Mouse (Mus musculus) adrenal gland, adult (tissue): ENCODE measurements at regions not wholly inside any gene's neighbourhood (a gene's known extent, or its start where the extent isn't known, plus 50 kb on each side); places are given as distances from the start of the nearest gene placed in this dataset.

Source experiments
- DNase-seq, 2 experiments: peaks; one replicate each; pipeline ENCODE4 v3.0.0; 2022 to 2023; ENCODE audit warnings: low spot score in 1 of 2; ENCODE audit not compliant: inconsistent age in 2 of 2

DNA sequence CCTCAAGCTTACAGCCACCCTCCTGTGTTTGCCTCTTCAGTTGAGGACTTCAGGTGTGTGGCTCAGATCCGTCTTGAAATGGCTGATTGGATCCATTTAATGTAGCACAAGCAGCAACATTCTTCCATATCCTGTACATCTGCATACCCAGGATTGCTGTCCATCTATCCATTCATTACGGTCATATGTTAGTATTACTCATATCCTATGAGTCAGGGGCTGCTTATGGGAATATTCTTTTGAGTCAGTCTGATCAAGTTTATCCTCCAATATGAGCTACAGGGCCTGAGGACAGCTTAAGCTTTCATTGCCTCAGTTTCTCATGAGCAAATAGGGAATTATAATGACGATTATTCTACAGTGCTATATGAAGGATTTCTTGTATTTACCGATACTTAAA lies 293.7 kb downstream of the Plpp3 start:
- DNase-seq, result no peak

DNA sequence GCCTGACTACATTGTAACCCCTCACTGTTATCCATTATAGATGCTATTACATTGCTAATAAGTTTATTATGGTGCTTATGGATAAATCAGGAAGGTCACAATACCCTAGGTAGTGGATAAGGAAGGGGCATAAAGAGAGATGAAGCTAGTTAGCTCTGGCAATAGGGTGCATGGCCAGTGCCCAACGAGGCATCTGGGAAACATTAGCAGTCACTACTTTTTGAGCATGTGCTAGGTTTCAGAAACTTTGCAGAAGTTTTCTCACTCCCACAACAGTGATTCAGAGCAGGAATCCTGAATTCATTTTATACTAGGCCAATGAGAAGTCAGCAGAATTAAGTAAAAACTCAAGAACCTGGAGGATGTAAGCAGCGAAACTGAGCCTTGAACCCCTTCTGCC lies 294.7 kb downstream of the Plpp3 start:
- DNase-seq, result no peak

DNA sequence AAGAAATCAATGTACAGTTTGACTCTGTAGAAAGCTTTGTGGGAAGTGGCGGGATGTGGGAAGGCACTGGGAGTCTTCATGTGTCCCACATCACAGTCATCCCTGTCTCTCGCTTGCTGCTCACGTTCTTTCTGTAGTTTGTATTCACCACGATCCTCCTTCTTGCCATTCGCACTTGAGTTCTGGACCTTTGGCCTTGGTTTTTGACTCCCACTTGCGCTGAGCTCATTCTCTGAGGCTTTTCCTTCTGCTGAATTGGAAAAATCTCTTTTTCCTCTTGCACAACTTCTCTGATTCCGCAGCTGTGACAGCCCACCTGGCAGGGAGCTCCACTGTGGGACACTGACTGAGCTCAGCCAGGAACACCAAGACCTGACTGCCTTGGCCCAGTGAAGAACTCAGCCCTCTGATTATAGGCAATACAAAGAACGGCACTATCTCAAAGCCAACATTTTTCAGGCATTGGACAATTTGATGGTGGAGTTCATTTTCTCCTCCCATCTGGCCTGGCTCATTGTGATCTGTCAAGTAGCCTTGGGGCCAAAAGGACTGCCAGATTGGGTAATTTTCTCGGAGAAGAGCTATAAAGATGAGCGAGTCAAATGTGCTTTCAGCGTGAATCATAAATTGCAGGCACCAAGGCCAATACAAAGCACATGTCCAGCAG lies 299.9 kb downstream of the Plpp3 start:
- DNase-seq, result peak; percentile 33 to 90

DNA sequence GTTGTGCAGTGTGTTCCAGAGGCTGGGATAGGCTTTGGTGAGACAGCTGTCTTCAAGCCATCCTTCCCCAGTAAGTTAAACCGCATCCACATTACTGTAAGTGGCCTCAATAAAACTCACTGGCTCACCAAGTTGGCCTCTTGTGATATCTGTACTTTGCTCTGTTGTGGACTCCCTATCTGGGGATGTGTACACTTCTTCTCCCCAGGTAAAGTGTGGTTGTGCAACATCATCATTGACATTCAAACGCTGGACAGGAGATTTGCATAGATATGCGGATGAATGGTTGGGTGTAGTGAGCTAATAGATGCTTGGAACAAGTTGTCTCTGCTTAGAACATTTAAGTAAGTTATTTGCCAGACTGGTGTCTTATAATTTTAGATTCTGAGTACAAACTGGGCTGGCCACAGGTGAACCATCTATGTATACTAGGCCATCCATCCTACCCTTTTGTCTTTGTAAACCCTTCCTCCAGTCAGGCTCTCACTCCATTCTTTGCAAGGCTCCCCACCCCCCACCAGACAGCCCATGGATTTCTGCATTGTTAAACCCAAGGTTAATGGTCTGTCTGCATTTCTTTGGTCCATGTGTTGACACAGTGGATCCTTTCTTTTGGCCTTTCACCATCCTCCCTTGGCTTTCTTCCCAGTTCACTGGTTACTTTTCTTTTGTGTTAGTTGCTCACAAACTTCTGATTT lies 303.0 kb downstream of the Plpp3 start:
- DNase-seq, result peak in 1 of 2 experiments; percentile 63

DNA sequence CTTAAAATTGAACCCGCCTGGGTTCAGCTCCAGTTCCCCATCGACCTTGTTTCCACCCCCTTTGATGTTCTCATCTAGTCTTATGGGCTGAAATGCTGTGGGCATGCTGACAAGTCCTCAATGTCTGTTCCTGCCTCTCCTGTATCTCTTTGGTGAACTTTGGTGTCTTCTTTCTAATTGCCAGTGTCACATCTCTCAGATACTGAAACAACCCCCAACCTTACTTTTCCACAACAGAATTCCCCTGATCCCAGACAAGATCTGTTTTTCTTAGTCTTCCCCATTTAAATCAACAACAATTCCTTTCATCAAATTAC lies 303.5 kb downstream of the Plpp3 start:
- DNase-seq, result no peak

DNA sequence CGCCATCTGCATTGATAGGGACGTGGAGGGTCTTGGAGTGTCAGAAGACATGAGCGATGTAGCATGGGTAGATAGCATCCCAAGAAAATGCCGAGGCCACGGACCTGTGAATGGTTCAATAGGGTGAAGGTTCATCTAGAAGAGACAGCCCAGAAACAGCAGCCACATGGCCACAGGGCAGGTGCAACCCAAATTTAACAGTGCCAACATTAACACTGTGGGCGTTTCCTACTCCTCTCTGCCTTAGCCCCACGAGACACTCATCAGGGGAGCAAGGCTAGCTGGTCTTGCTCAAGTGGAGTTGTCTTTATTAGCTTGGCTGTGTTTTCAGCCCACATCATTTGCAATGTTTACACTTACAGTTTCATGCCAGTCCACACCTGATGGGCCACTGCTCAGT lies 310.7 kb downstream of the Plpp3 start:
- DNase-seq, result no peak

DNA sequence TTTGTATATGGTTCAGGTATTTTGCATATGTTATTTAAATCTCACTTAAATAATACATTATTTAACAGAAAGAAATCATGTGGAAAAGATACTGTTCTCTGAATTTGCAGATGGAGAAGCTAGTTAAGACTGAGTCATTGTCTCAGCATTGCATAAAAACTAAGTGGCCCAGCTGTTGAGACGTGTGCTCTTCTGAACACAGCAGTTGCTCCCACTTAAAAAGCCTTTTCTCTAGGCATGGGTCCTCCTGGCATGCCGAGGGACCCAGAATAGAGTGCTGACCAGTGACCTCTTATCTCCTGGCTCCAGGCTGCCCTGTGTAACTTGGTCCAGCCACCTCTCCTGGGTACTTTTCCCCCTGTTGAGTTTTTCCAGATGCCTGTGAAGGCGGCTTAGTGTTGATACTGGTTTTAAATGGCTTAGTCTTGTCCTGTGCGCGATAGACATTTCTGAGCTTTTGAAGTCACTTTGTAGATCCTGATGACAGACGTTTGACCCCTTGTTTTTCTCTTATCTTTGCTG lies 312.2 kb downstream of the Plpp3 start:
- no peak for DNase-seq

DNA sequence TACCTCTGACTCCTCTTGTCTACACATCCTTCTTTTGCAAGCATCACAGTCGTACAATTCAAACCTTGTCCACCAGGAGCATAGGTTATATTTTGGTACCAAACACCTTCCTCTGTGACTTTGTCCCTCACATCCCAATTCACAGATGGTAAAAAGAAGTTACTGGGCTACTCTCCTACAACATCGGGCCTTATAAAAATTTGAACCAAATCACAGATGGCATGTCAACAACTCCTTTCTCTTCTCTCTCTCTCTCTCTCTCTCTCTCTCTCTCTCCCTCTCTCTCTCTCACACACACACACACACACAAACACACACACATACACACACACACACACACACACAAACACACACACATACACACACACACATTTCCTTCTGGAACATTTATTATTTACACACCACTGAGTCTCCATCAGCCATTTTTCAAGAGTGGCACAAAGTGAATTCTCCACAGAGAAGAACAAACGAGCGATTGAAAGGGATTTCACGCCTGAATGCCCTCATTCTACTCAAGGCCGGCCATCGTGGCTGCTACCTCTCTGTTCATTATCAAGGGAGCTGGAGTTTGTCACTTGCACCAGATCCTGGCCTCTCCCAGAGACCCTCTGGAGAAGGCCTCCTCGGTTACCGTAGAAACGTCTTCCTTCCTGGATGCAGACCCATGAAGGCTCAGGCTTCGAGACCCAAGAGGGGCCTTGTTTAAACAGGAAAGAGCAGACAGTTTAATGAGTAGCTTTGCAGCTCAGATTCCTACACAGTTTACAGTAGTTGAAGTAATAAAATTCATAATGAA lies 314.7 kb upstream of the Gm12728 start:
- no peak for DNase-seq

DNA sequence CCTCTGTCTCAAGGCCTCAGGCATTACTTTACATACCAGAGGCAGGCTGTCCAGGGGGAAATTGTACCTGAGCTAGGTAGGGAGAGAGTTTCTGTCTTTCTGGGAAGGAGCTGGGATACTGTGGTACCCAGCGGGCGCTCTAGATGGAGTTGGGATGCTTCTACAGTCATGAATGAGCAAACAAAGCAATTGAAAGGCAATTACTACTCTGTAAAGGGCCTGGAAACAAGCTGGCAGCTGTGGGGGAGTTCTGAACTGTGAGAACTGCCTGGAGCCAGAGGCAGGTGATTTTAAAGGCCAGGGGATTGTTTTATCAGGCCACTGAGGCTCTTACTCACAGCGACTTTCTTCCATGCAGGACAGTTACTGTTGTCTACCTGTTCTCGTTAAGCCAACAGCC lies 313.3 kb upstream of the Gm12728 start:
- no peak for DNase-seq

DNA sequence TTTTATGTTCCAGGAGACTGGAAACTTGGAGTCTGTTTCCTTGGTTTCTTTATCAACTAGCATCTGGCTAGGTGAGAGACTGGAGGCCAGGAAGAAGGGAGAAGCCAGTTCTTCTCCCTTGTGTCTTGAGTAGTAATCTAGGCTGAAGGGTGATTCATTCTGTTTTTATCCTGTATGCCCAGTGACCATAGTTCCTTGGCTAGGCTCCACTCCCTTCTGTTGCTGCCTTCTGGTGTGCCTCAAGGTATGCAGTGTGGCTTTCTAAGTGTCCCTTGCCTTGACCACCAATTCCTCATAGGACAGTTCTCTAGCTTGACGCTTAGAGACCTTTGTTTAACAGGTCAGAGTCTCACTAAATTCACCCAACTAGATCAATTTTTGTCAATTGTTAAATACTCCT lies 303.3 kb upstream of the Gm12728 start:
- DNase-seq, result no peak

DNA sequence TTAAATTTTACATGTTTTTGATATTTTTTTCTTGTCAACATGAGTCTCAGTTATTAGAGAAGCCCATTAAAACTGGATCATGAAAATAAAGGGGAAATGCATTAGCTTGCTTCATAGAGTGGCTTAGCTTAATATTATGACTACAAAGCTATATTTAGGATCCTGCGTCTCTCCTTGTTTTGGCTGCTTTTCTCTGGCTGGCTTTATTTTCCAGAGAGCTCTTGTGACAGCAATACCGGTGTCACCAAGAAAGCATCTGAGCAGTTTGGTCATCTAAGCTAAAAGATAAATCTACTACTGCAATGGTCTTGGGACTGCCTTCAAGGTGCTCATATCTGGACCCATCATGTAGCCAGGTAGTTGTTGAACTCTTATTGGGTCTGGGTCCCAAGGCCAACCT lies 293.5 kb upstream of the Gm12728 start:
- no peak for DNase-seq

DNA sequence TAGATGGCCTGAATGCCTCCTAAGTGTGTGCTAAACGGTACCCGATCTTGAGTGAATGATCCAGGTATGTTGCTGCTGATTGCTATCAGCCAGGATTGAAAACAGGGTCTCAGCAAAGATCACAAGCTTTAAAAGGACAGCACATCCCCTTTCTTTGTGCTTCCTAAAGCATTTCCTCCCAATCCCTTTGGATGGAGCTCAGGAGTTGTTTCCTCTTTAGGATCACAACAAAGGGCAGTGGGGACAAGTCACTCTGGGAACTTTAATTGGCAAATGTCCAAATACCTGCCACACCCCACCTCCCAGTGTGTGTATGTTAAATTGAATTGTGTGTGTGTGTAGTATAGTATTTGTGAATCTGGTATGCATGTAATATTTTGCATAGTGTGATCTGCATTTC lies 283.5 kb upstream of the Gm12728 start:
- peak in 1 of 2 experiments; percentile 49 for DNase-seq

DNA sequence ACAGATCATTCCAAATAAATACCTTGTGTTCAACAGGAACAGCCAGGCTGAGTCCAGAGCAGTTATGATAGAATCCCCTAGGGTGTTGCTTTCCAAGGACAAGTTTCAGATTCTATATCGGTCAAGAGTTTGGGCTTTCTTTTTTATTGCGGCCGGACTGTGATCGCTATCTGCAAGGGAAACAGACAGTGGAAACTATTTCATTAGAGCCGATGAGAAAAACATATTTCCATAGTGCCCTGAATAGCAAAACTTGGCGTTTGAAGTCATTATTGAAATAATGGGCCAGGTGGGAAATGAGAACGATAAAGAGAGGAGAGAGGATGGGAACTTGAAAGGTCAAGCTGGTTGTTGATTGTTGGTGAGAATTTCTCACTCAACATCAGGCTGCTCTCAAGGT lies 282.4 kb upstream of the Gm12728 start:
- peak; percentile 9 to 59 for DNase-seq

DNA sequence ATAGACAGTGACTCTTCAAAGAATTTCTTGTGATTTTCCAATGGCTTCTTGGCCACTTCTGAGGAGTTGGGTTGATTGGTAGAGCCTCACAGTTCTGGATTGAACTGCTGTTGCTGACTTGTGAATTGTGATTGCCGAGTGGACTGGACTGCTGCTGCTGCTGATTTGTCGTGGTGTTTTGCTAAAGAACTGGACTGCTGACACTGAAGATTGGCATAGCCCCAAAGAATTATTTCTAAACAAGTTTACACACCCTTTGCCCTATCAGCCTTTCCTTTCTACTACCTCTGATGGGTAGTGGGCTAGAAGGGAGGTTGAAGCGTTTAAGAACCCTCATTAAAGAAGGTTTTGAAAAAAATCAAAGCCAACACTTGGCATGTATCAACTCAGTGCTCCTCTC lies 280.6 kb upstream of the Gm12728 start:
- DNase-seq, result peak in 1 of 2 experiments; percentile 42

DNA sequence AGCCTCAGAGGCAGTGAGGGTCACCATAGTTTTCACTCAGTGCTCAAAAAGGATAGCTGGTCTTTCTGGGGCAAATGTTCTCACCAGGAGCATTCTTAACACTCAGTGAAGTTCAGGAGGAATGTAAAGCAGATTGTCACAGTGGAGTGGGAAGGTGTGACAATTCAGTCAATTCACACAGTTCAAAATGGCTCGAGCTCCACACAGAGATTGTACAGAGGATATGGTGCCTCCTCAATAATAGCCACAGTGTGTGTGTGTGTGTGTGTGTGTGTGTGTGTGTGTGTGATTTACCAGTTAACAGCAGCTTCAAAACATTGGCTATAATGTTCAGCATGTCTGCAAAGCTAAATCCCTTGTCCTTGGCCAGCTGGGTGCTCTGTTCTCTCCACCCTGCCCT lies 279.3 kb upstream of the Gm12728 start:
- no peak for DNase-seq

DNA sequence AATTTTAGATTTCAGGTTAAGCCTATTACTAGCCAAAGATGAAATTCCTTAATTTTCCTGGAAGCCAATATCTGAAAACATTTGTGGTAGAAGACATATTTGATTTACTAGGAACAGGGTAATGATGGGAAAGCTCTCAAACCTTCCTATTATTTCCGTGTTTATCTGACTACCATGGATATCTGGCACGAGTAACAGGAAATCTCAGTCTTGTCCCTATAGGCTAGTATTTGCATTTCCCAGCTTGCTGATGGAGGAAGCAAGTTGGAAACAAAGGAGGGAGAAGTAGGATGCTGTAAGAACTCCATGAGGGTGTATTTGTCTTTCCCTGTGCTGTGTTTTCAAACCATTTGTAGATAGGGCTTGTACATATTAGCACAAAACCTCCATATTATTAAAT lies 264.5 kb upstream of the Gm12728 start:
- no peak for DNase-seq

DNA sequence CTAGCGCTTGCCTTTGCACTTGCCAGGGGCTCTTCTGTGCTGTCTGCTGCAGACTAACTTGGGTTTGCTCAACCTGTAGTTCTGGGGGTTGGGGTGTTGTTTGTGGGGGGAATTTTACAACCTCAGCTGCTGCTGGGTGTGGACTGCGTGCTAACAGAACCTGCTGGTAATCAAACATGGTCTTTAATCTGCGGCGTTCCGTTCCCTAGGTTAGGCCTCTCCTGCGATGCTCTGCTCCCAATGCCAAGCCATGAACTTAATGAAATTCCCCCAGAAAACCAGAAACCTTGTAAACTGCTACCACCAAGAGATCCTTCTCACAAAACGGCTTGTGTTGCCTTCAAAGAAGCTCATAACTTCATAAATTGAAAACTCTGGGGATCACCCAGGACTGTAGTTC lies 262.9 kb upstream of the Gm12728 start:
- DNase-seq, result no peak

DNA sequence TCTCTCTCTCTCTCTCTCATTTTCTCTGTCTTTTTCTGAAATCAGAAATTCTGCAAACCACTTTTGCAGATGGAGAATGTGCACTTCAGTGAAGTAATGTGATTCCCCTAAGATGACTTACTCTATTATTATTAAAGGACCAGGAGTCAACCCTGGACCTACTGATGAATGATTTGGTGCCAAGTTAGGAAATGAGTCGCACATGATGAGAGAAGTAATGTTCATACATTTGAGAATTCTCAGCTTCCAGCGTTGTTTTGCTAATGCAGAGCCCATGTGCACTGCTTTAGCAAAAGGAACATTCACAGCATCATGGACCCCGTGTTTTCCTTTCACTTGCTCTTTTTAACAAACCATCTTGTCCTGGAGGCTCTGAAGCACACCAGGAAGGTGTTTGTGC lies 262.4 kb upstream of the Gm12728 start:
- DNase-seq, result no peak

DNA sequence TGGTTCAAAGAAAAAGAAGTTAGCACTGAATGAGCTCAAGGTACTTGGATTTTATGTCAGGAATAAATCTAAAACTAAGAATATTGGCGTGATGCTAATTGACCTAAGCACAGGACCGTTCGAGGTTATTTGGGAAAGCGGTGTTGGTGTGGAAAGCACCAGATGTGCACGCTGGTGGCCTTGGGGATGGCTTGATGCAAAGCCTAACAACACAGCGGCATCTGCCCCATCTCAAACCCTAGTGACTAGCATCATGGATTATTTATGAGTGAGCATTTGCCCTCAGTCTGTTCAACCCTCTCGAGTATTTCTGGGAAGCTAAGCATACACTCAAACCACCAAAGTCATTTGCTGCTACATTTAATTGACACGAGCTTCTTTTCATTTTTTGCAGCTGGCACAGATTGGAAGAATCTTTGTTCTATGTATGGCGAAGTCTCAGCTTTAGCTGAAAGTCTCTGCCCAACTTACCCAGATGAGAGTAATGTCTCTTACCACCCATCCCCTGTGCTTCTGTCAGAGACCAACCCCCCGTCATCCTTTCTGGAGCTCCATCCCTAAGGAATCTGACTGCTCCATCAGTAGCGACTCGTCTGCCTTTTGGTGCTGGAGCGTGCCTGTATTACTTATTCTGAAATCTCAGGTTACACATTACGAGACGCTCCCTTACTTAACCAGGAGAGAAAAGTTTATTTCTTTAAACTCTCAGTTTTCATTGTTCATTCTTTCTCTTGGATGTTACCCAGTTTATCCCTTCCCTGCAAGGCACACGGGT lies 257.8 kb upstream of the Gm12728 start:
- DNase-seq, result no peak

DNA sequence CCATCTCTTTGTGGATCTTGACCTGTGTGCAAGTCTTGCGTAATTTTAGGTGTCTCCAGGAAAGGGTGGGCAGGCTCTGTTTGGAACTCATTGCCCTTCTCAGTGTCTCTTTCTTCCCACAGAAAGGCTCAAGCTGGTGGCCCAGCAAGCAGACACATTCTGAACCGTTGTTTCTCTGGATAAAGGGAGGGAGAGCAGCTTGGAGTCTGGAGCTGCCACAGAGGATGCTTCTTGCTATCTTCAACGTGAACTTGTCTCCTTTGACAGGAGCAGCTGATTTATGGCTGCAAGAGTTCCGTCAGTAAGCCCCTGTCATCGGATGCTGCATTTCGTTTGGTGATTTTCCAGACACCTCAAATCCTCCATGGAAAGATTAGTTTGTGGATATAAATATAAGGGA lies 254.2 kb upstream of the Gm12728 start:
- DNase-seq, result peak; percentile 35 to 59

DNA sequence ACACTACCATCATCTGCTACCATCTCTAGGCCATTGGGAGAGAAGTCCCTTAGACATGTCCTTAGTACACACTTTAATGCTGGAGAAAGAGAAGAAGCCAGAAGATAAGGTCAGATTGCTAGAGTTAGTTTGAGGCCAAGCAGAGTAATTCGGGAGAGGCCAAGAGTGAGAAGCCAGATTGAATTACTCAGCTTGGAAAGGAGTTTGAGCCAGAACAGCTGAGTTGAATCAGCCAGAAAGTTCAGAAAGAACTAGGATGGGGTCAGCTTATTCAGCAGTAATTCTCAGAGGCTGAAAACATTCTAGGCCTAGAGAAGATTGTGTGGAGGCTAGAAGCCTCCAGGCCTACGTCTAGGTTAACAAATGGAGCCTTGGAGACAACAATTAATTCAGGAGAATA lies 244.2 kb upstream of the Gm12728 start:
- DNase-seq, result no peak
